Mouse (Mus musculus) heart, adult 2 months (tissue): Measurements from ENCODE around the gene Baz2a.

Experiments
- CTCF ChIP-seq: fragments of 200-600 bp; IDR thresholded peaks from 2 replicates; pipeline ENCODE4 v1.8.1; 2022; ENCODE audit warnings: antibody characterized with exemption, mild to moderate bottlenecking, moderate library complexity
- POLR2A ChIP-seq: fragments of 200-500 bp; IDR thresholded peaks from 2 replicates; pipeline ENCODE4 v1.6.1; 2011; ENCODE audit warnings: mild to moderate bottlenecking, low read depth, low read length, control low read depth; ENCODE audit not compliant: insufficient read depth

GRCm38 (mm10) chr10:128082880-128083421, 8.4 kb upstream of the Baz2a start, which contains the start of gene Atp5b:
- peak; percentile 90 for TF ChIP-seq POLR2A
- no peak for TF ChIP-seq CTCF
